Mouse (Mus musculus) hindbrain, postnatal 0 days (tissue): ENCODE measurements around the gene Rtkn2. TPM values are rescaled to one million over a fixed set of nuclear protein-coding genes. Genes with fewer than 3 reads are reported as not detected.

Experiments
- ATAC-seq: fragments of 200-750 bp; cut with Nextera tagmentation; 2 replicates; pipeline ENCODE4 v1.8.0; 2017; ENCODE audit warnings: mild to moderate bottlenecking, moderate TSS enrichment, moderate library complexity
- DNase-seq: peaks from one replicate; pipeline ENCODE4 v3.0.0-alpha.2; 2015; ENCODE audit warnings: low spot score
- H3K27ac ChIP-seq: fragments of 300-500 bp; sonication (generic); 2 replicates; pipeline ENCODE4 v1.5.1; 2014; ENCODE audit warnings: mild to moderate bottlenecking
- H3K27me3 ChIP-seq: fragments of 300-500 bp; sonication (generic); 2 replicates; pipeline ENCODE4 v1.6.1; 2014; ENCODE audit warnings: low read length, mixed read lengths; ENCODE audit not compliant: insufficient read depth
- H3K36me3 ChIP-seq: fragments of 300-500 bp; sonication (generic); 2 replicates; pipeline ENCODE4 v1.6.1; 2014; ENCODE audit warnings: low read length, mixed read lengths; ENCODE audit not compliant: insufficient read depth
- H3K4me1 ChIP-seq: fragments of 300-500 bp; sonication (generic); 2 replicates; pipeline ENCODE4 v1.6.1; 2014; ENCODE audit warnings: antibody characterized with exemption, low read length, mixed read lengths; ENCODE audit not compliant: insufficient read depth
- H3K4me2 ChIP-seq: fragments of 300-500 bp; sonication (generic); 2 replicates; pipeline ENCODE4 v1.6.1; 2014; ENCODE audit warnings: low read depth, mild to moderate bottlenecking, low read length, moderate library complexity, mixed read lengths
- H3K4me3 ChIP-seq: fragments of 300-500 bp; sonication (generic); 2 replicates; pipeline ENCODE4 v1.5.1; 2014; ENCODE audit warnings: low read length
- H3K9ac ChIP-seq: fragments of 300-500 bp; sonication (generic); replicated peaks from 2 replicates; pipeline ENCODE4 v1.6.1; 2014; ENCODE audit warnings: mild to moderate bottlenecking, low read length, moderate library complexity, mixed read lengths
- H3K9me3 ChIP-seq: fragments of 300-500 bp; sonication (generic); 2 replicates; pipeline ENCODE4 v1.6.1; 2016; ENCODE audit warnings: low read length, mixed read lengths
- CTCF ChIP-seq: IDR thresholded peaks from 2 replicates; pipeline ENCODE4 v1.5.1; 2016; ENCODE audit warnings: antibody characterized with exemption, control low read depth, low read depth
- WGBS: fragments of 180-500 bp; shearing (Covaris S2); extraction: QIAGEN DNeasy Blood & Tissue Kit; methylation state at CpG from one replicate; pipeline ENCODE4 v1.1.7; 2014; 5-methylcytosine and 5-hydroxymethylcytosine counted together
- polyA plus RNA-seq: library from polyadenylated mRNA; unstranded; fragments of >200 nt; fragmentation: Nextera tagmentation; extraction: Ambion mirVana; gene quantifications from 2 replicates; pipeline ENCODE4 v1.2.1, GENCODE M21; 2015
- total RNA-seq: library from RNA; depleted of rRNA; stranded (reverse); fragments of >200 nt; gene quantifications from 2 replicates; pipeline ENCODE4 v1.2.3, GENCODE M21; 2014

Rtkn2 gene
- total and polyA plus RNA-seq, 2 experiments from 2014 or later = 5.4 to 6.4 TPM

DNA sequence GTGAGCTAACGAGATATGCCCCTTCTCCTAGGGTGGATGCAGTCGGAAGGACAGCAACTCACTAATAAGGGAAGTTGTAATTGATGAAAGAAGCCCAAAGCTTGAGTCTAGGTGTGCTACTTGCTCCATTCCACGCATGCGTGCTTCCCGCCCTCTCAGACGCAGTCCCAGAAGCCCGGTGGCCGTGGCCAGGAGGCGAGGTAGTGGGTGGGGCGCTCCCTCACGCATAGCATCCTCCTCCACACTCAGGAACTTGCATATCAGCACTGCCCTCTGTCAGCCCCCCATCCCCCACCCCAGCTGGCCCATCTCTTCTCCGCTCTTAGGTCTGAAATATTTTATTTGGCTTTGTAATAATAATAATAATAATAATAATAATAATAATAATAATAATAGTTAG is 16.0 kb downstream of the Rtkn2 start:
- H3K27ac ChIP-seq = no peak overlapping the region
- no peak overlapping the region for H3K4me2 ChIP-seq
- H3K36me3 ChIP-seq = no peaks in the 10 kb centered on the region
- H3K9ac ChIP-seq = no peak overlapping the region
- no peaks in the 10 kb centered on the region for H3K4me1 ChIP-seq
- H3K9me3 ChIP-seq = no peaks in the 10 kb centered on the region
- no peak overlapping the region for H3K4me3 ChIP-seq
- 75% methylated on average over 12 of the region's 12 CpGs for WGBS
- no peaks in the 10 kb centered on the region for H3K27me3 ChIP-seq
- DNase-seq = no peak
- no peak for ATAC-seq
- TF ChIP-seq CTCF = no peak

DNA sequence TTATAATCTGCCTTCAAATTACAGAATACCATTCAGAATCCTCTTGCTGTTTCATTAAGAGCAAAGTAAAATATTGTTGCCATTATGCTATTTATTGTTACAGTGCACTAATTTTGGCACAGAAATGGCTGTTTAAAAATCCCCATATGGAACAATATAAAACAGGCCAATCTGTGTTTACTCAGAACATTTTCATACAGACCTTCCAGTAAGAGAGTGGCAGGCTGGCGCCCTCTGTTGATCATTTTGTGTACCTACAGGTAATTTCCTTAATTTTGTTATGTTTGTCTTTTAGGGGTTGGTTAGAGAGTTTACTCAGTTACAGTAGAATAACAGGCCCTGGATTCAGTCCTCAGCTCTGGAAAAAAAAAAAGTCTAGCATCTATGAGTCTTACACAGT is 16.8 kb downstream of the Rtkn2 start:
- Histone ChIP-seq H3K9ac (no peak overlapping the region), H3K4me3 (no peak overlapping the region), H3K36me3 (no peaks in the 10 kb centered on the region), H3K4me2 (no peak overlapping the region), H3K9me3 (no peaks in the 10 kb centered on the region), H3K27me3 (no peaks in the 10 kb centered on the region), H3K27ac (no peak overlapping the region), H3K4me1 (no peaks in the 10 kb centered on the region)
- no peak for ATAC-seq
- TF ChIP-seq CTCF = peak; percentile 77
- 3% methylated on average over 1 of the region's 1 CpGs for WGBS
- DNase-seq = peak; percentile 71

DNA sequence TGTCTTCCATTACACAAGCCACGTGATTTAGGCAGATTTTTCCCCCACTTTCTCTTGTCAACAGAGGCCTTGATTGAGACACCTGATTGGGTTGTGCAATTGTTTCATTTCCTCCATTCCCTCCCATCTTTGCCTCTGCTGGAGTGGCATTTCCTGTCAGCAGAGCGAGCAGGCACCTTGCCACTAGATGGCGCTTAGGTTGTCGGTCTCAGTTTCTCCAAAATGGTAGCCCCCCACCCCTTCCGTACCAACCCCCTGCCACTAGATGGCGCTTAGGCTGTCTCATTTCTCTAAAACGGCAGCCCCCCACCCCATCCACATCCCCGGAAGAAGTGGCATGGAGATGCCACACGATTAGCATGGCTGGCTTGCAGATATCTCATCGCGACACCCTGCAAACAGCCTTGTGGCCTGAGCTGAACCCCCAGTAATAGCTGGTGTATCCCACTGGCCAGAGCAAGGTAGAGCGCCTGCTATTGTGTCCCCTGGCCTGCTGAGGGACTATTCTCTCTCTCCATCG is 18.8 kb downstream of the Rtkn2 start:
- DNase-seq (peak; percentile 94), ATAC-seq (peak; percentile 77)
- Histone ChIP-seq H3K27ac (no peak overlapping the region), H3K4me3 (no peak overlapping the region), H3K4me1 (no peaks in the 10 kb centered on the region), H3K36me3 (no peaks in the 10 kb centered on the region), H3K4me2 (no peak overlapping the region), H3K9ac (no peak overlapping the region), H3K9me3 (no peaks in the 10 kb centered on the region), H3K27me3 (no peaks in the 10 kb centered on the region)
- TF ChIP-seq CTCF = peak; percentile 94
- 34% methylated on average over 13 of the region's 13 CpGs for WGBS

DNA sequence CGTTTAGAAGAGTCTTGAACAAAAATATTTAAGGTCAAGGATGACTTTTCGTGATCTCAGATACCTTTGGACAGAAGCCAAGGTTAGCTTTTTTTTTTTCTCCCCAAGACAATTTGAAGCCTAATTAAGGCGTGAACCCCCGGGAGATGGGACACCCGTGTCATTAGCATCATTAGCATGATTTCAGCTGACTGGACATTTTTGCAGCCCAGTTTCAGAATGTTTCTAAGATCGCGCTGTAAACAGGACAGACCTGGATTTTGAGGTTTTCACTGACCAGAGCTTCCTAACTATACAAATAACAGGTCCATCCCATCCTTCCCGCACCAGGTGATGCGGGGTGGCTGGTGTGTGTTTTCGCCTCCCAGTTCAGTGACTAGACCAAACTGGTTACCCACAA is 19.8 kb downstream of the Rtkn2 start:
- no peaks in the 10 kb centered on the region for H3K36me3 ChIP-seq
- no peak overlapping the region for H3K27ac ChIP-seq
- no peaks in the 10 kb centered on the region for H3K9me3 ChIP-seq
- no peak for TF ChIP-seq CTCF
- no peaks in the 10 kb centered on the region for H3K27me3 ChIP-seq
- no peak for ATAC-seq
- 71% methylated on average over 10 of the region's 10 CpGs for WGBS
- H3K4me2 ChIP-seq = no peak overlapping the region
- no peaks in the 10 kb centered on the region for H3K4me1 ChIP-seq
- no peak overlapping the region for H3K4me3 ChIP-seq
- no peak overlapping the region for H3K9ac ChIP-seq
- no peak for DNase-seq

DNA sequence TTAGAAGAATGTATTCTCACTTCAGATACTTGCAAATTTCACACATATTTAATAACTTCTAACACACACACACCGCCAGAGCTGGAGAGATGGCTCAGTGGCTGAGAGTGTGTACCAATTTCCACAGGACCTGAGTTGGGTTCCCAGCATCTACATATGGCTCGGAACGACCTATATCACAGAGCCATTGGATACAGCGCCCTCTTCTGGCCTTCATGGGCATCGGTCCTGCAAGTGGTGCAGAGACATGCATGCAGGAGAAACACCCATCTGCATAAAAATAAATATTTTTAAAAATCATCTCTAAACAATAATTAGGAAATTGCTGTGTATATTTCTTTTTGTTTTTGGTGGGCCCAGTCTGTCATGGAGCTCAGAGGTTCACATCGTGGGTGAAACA is 22.1 kb downstream of the Rtkn2 start:
- no peak overlapping the region for H3K4me3 ChIP-seq
- DNase-seq = no peak
- no peaks in the 10 kb centered on the region for H3K36me3 ChIP-seq
- no peaks in the 10 kb centered on the region for H3K27me3 ChIP-seq
- H3K4me2 ChIP-seq = no peak overlapping the region
- H3K9ac ChIP-seq = no peak overlapping the region
- 0 out of 2 replicates have a peak, but pooled peaks have one; percentile 20 for TF ChIP-seq CTCF
- ATAC-seq = no peak
- no peaks in the 10 kb centered on the region for H3K9me3 ChIP-seq
- 92% methylated on average over 6 of the region's 6 CpGs for WGBS
- no peaks in the 10 kb centered on the region; the same call in 1 of the 2 replicates for H3K4me1 ChIP-seq
- H3K27ac ChIP-seq = no peak overlapping the region

DNA sequence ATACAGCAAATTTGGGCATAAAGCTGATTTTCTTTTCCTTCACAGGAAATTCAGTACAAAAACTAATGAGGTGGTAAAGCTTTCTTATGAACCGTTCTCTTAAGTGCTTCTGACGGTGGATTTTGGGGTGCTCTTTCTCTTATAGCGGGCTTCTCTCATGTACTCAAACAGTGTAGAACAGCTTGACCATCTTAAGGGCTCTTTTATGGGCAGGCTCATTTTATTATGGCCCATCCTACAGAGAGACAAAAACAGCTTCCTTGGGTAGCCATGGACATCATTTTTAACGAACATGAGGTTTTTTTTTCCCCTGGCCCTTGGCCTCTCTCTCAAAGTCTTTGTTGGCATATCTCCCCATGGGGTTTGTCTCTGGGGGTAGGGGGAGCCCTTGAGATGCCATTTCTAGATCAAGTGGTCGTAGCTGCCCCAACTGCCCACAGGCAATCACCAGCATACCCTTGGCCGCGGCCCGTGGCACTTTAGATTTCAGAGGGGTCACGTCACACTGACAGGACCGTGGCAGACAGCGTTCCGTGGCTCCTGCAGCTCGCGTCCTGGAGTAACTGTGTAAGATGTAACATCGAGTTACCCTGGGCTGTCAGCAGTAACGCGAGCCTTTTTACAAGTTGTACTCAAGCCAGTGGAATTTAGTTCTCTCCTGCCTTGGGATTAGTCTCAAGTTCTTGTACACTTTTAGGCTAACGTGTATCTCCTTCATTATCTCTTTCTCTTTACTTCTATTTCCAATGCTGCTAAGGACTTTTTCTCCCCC is 24.5 kb downstream of the Rtkn2 start:
- WGBS = 82% methylated on average over 18 of the region's 18 CpGs
- H3K36me3 ChIP-seq = no peaks in the 10 kb centered on the region
- no peak overlapping the region for H3K27ac ChIP-seq
- ATAC-seq = no peak
- no peak overlapping the region for H3K9ac ChIP-seq
- no peak overlapping the region for H3K4me3 ChIP-seq
- no peak for DNase-seq
- no peaks in the 10 kb centered on the region; the same call in 1 of the 2 replicates for H3K4me1 ChIP-seq
- no peak overlapping the region for H3K4me2 ChIP-seq
- no peaks in the 10 kb centered on the region for H3K9me3 ChIP-seq
- H3K27me3 ChIP-seq = no peaks in the 10 kb centered on the region
- no peak for TF ChIP-seq CTCF

DNA sequence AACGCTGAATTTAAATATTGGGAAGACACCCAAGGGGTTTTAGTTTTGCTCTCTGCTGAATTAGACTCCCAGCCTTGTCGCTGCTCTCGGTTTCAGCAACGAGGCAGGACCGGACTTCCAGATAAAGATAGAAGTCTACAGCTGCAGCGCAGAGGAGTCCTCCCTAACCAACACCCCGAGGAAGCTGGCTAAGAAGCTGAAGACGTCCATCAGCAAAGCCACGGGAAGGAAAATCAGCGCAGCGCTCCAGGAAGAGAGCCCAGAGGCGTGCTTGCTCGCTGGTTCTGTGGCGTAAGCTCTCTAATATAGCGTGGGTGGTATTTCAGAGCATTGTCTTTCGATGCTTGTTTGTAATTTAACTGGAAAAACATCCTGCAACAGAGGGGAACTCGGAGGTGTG is 26.0 kb downstream of the Rtkn2 start:
- Histone ChIP-seq H3K9ac (no peak overlapping the region), H3K4me2 (no peak overlapping the region), H3K36me3 (no peaks in the 10 kb centered on the region), H3K4me3 (no peak overlapping the region), H3K27ac (no peak overlapping the region), H3K4me1 (no peaks in the 10 kb centered on the region; the same call in 1 of the 2 replicates), H3K9me3 (no peaks in the 10 kb centered on the region), H3K27me3 (no peaks in the 10 kb centered on the region)
- DNase-seq (no peak), ATAC-seq (no peak)
- no peak for TF ChIP-seq CTCF
- WGBS = 78% methylated on average over 17 of the region's 17 CpGs
